Mouse (Mus musculus): ENCODE data around the gene Mfsd12. TPM values are rescaled to one million over a fixed set of nuclear protein-coding genes. Genes with fewer than 3 reads are reported as not detected.

Mfsd12 gene
- total RNA-seq, 1 experiment = 28.7 TPM

DNA sequence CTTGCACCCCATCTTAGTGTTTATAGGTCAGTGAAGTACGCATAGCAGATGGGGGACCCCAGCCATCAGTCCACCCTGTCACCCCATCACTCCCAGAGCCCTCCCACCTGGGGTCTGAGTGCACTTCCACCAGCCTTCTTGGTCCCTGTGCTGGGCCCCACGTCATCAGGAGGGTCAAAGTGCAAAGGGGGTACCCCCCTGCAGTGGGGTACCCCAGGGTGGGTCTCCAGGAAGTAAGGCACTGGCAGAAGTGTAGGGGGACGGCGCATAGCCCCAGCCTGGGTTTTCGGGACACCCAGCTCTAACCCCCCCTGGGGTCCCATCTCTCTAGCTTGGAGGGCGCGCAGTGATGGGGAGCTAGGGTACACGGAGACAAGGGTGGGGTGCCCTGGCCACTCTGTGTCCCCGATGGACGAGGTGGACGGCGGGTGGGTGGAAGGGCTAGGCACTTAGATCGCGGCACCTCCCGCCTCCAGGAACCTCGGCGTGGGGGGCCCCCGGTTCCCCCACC is 42.6 kb downstream of the Mfsd12 start:
- H3K4me1 ChIP-seq (ENCODE audit: control insufficient read depth in 2 of 2, insufficient read depth in 2 of 2, low read length in 2 of 2, poor library complexity in 1 of 2) = peaks cover 8 to 55% of the 10 kb centered on the region in 2 experiments; a peak in 3 of 4 replicates
- peak overlapping the region; percentile 33; the same call in 1 of the 2 replicates for H3K9ac ChIP-seq (ENCODE audit: insufficient read depth, low read depth, low read length, poor library complexity, severe bottlenecking)
- no peak overlapping the region for H3K27ac ChIP-seq (ENCODE audit: insufficient read depth, low read depth, low read length, poor library complexity, severe bottlenecking)
- H3K9me3 ChIP-seq (ENCODE audit: control insufficient read depth, insufficient read depth, low read depth, low read length) = no peaks in the 10 kb centered on the region
- no peak for DNase-seq (ENCODE audit: low read depth, low spot score)
- peak overlapping the region; percentile 47 to 51; a peak in 3 of 4 replicates for H3K4me3 ChIP-seq (ENCODE audit: insufficient read depth in 1 of 2, low read depth in 1 of 2, low read length in 2 of 2, poor library complexity in 1 of 2, severe bottlenecking in 1 of 2)
- no peak for TF ChIP-seq ZC3H11A (IDR thresholded peaks at IDR 0.05; ENCODE audit: borderline replicate concordance, low read depth, low read length)
- no peak for TF ChIP-seq ZNF384 (IDR thresholded peaks at IDR 0.05; ENCODE audit: low read depth, low read length)
- TF ChIP-seq MAFK (IDR thresholded peaks at IDR 0.05; ENCODE audit: insufficient read depth, low read depth, low read length) = no peak
- TF ChIP-seq HCFC1 (IDR thresholded peaks at IDR 0.05; ENCODE audit: borderline replicate concordance, insufficient read depth, low read length) = no peak
- no peak for TF ChIP-seq CHD2 (IDR thresholded peaks at IDR 0.05; ENCODE audit: low read depth, low read length)
- peaks cover 9% of the 10 kb centered on the region; the same call in 1 of the 2 replicates for H3K36me3 ChIP-seq (ENCODE audit: control insufficient read depth, insufficient read depth, low read length, poor library complexity, severe bottlenecking)
- in situ Hi-C loops (cut with MboI; ENCODE audit: low sequenced_read_pairs in 2 of 2, unreplicated experiment in 2 of 2) = loop anchor here in 1 of 2 experiments (5.0 kb wide), 1 partner anchor 52 kb away; no protein-coding TSS in a partner anchor

DNA sequence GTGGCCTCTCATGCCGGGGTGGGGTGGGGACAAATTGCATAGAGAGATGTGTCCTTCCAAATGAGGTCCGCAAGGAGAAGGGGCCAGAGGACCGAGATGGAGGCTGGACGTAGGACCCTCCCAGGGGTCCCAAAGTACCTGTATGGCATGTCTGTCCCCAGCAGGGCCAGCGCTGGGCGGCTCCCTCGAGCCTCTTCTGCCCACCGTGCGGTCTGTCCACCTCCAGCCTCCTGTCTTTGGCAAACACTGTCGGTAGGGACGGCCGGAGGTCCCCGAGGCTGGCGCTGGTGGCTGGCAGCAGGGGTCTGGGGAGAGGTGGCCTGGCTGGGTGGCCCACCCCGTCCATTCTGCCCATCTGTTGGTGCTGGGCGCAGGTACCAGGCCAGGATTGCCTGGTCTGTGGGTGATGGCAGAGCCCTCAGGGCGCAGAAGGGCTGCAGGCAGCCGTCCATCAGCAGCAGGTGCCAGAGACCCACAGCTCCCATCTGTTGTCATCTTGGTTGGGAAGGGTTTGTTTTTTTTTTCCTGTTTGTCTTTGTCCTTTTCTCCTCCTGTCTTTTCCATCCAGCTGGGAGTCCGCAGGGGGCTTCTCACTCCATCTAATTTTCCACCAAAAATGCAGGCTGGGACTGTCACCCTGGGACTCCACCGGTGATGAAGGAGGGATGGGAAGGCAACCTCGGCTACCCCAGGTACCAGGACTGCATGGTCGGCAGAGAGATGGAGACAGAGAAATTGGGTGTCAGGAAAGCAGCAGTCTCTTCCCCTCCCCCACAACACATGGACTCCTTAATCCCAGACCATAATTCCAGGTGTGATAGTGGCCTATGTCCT is 43.3 kb downstream of the Mfsd12 start:
- Histone ChIP-seq H3K36me3 (ENCODE audit: control insufficient read depth, insufficient read depth, low read length, poor library complexity, severe bottlenecking) (peaks cover 10% of the 10 kb centered on the region; the same call in 1 of the 2 replicates), H3K9ac (ENCODE audit: insufficient read depth, low read depth, low read length, poor library complexity, severe bottlenecking) (peak overlapping the region; percentile 70), H3K4me3 (ENCODE audit: insufficient read depth in 1 of 2, low read depth in 1 of 2, low read length in 2 of 2, poor library complexity in 1 of 2, severe bottlenecking in 1 of 2) (peak overlapping the region; percentile 47 to 51; a peak in 3 of 4 replicates), H3K4me1 (ENCODE audit: control insufficient read depth in 2 of 2, insufficient read depth in 2 of 2, low read length in 2 of 2, poor library complexity in 1 of 2) (peaks cover 8 to 56% of the 10 kb centered on the region in 2 experiments; a peak in 3 of 4 replicates), H3K9me3 (ENCODE audit: control insufficient read depth, insufficient read depth, low read depth, low read length) (no peaks in the 10 kb centered on the region), H3K27ac (ENCODE audit: insufficient read depth, low read depth, low read length, poor library complexity, severe bottlenecking) (peak overlapping the region; percentile 22; the same call in 1 of the 2 replicates)
- in situ Hi-C loops (cut with MboI; ENCODE audit: low sequenced_read_pairs in 2 of 2, unreplicated experiment in 2 of 2) = no loop called here
- TF ChIP-seq HCFC1 (IDR thresholded peaks at IDR 0.05; ENCODE audit: borderline replicate concordance, insufficient read depth, low read length) = no peak
- no peak for TF ChIP-seq ZNF384 (IDR thresholded peaks at IDR 0.05; ENCODE audit: low read depth, low read length)
- no peak for TF ChIP-seq CHD2 (IDR thresholded peaks at IDR 0.05; ENCODE audit: low read depth, low read length)
- TF ChIP-seq MAFK (IDR thresholded peaks at IDR 0.05; ENCODE audit: insufficient read depth, low read depth, low read length) = no peak
- no peak for TF ChIP-seq ZC3H11A (IDR thresholded peaks at IDR 0.05; ENCODE audit: borderline replicate concordance, low read depth, low read length)
- DNase-seq (ENCODE audit: low read depth, low spot score) = no peak

DNA sequence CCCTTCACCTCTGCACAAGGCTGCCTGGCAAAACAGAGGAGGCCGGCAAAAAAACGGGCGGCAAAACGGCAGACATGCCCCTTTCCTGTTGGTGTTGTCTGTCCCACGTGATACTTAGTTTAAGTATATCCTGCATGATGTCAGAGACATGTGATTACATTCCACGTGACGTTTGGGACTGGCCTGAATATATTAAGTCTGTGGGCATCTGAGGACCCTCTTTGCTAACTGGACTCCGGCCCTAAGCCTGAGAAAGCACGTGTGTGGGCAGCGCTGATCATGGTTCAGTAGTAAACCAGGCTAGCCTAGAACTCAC is 43.9 kb downstream of the Mfsd12 start:
- H3K36me3 ChIP-seq (ENCODE audit: control insufficient read depth, insufficient read depth, low read length, poor library complexity, severe bottlenecking) = peaks cover 10% of the 10 kb centered on the region; the same call in 1 of the 2 replicates
- H3K27ac ChIP-seq (ENCODE audit: insufficient read depth, low read depth, low read length, poor library complexity, severe bottlenecking) = peak overlapping the region; percentile 80
- DNase-seq (ENCODE audit: low read depth, low spot score) = no peak
- H3K9me3 ChIP-seq (ENCODE audit: control insufficient read depth, insufficient read depth, low read depth, low read length) = no peaks in the 10 kb centered on the region
- H3K4me1 ChIP-seq (ENCODE audit: control insufficient read depth in 2 of 2, insufficient read depth in 2 of 2, low read length in 2 of 2, poor library complexity in 1 of 2) = peaks cover 8 to 54% of the 10 kb centered on the region in 2 experiments; a peak in 3 of 4 replicates
- peak overlapping the region in 1 of 2 experiments; percentile 47; a peak in 2 of 4 replicates for H3K4me3 ChIP-seq (ENCODE audit: insufficient read depth in 1 of 2, low read depth in 1 of 2, low read length in 2 of 2, poor library complexity in 1 of 2, severe bottlenecking in 1 of 2)
- H3K9ac ChIP-seq (ENCODE audit: insufficient read depth, low read depth, low read length, poor library complexity, severe bottlenecking) = peak overlapping the region; percentile 70
- no peak for TF ChIP-seq CHD2 (IDR thresholded peaks at IDR 0.05; ENCODE audit: low read depth, low read length)
- peak; percentile 24; the same call in 1 of the 2 replicates for TF ChIP-seq ZNF384 (IDR thresholded peaks at IDR 0.05; ENCODE audit: low read depth, low read length)
- TF ChIP-seq ZC3H11A (IDR thresholded peaks at IDR 0.05; ENCODE audit: borderline replicate concordance, low read depth, low read length) = no peak
- TF ChIP-seq MAFK (IDR thresholded peaks at IDR 0.05; ENCODE audit: insufficient read depth, low read depth, low read length) = 0 out of 2 replicates have a peak, but pooled peaks have one; percentile 23
- peak; percentile 39; the same call in 1 of the 2 replicates for TF ChIP-seq HCFC1 (IDR thresholded peaks at IDR 0.05; ENCODE audit: borderline replicate concordance, insufficient read depth, low read length)
- in situ Hi-C loops (cut with MboI; ENCODE audit: low sequenced_read_pairs in 2 of 2, unreplicated experiment in 2 of 2) = no loop called here

GRCm38 (mm10) chr10:81401521-81402226 is 44.4 kb downstream of the Mfsd12 start:
- DNase-seq (ENCODE audit: low read depth, low spot score) = peak; percentile 84
- TF ChIP-seq MAFK (IDR thresholded peaks at IDR 0.05; ENCODE audit: insufficient read depth, low read depth, low read length) = peak; percentile 98
- TF ChIP-seq HCFC1 (IDR thresholded peaks at IDR 0.05; ENCODE audit: borderline replicate concordance, insufficient read depth, low read length) = no peak
- Histone ChIP-seq H3K9ac (ENCODE audit: insufficient read depth, low read depth, low read length, poor library complexity, severe bottlenecking) (peak overlapping the region; percentile 70), H3K4me1 (ENCODE audit: control insufficient read depth in 2 of 2, insufficient read depth in 2 of 2, low read length in 2 of 2, poor library complexity in 1 of 2) (peaks cover 8 to 55% of the 10 kb centered on the region in 2 experiments; a peak in 3 of 4 replicates), H3K36me3 (ENCODE audit: control insufficient read depth, insufficient read depth, low read length, poor library complexity, severe bottlenecking) (peaks cover 10% of the 10 kb centered on the region; the same call in 1 of the 2 replicates), H3K4me3 (ENCODE audit: insufficient read depth in 1 of 2, low read depth in 1 of 2, low read length in 2 of 2, poor library complexity in 1 of 2, severe bottlenecking in 1 of 2) (peak overlapping the region; percentile 49 to 55), H3K27ac (ENCODE audit: insufficient read depth, low read depth, low read length, poor library complexity, severe bottlenecking) (peak overlapping the region; percentile 90), H3K9me3 (ENCODE audit: control insufficient read depth, insufficient read depth, low read depth, low read length) (no peaks in the 10 kb centered on the region)
- in situ Hi-C loops (cut with MboI; ENCODE audit: low sequenced_read_pairs in 2 of 2, unreplicated experiment in 2 of 2) = no loop called here

All from ES-E14 (cell line).